Mouse (Mus musculus): Measurements from ENCODE around the gene Lifr. TPM values are rescaled to one million over a fixed set of nuclear protein-coding genes. Genes with fewer than 3 reads are reported as not detected.
A peak's percentile ranks its signal among the peaks of the same experiment; 100 is the strongest.

Lifr gene
- total and polyA plus RNA-seq, 2 experiments from 2014 or later, result 14.9 to 24.0 TPM

DNA sequence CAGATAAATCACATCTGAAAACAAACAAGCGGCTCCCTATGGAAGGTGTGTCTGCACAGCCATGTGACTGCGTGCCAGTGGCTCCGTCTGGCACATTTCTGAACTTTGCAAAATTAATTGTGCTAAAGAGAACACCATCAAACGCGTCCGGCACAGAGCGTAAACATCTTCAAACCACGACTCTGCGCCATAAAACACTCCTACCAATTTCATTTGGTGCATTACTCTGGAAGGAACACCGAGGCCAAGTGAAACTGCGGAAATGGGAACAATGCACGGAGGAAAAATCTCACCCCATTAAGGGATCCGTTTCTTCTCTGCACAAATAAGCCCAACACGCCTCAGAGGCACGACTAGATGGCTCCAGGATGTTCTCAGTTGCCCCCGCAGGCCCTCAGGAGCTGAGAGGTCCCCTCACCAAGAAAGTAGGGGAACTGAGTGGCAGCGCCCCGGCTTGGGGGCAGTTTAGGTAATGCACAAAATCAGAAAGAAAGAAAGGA, 38.3 kb downstream of the Lifr start:
- H3K9ac ChIP-seq (replicated peaks; ENCODE audit: low read depth, low read length), result peak overlapping the region; percentile 89
- peak overlapping the region; percentile 91 for H3K4me3 ChIP-seq (ENCODE audit: low read depth, low read length)
- H3K9me3 ChIP-seq (replicated peaks; ENCODE audit: control insufficient read depth, low read length), result no peaks in the 10 kb centered on the region
- peak; percentile 49 for DNase-seq (ENCODE audit: low spot score)
- WGBS, result 1% methylated on average over 18 of the region's 18 CpGs
- TF ChIP-seq EP300 (IDR thresholded peaks at IDR 0.05; ENCODE audit: low read depth) (peak; percentile 68; the same call in 1 of the 2 replicates), CTCF (IDR thresholded peaks at IDR 0.05; ENCODE audit: low read depth) (no peak)
- H3K27ac ChIP-seq (ENCODE audit: low read depth), result peak overlapping the region; percentile 92
- H3K27me3 ChIP-seq (ENCODE audit: control insufficient read depth, insufficient read depth, low read length), result no peaks in the 10 kb centered on the region
- H3K36me3 ChIP-seq (replicated peaks; ENCODE audit: control insufficient read depth, insufficient read depth, low read length), result no peaks in the 10 kb centered on the region
- peaks cover 22% of the 10 kb centered on the region for H3K4me1 ChIP-seq (ENCODE audit: control insufficient read depth, insufficient read depth)
- ATAC-seq (ENCODE audit: insufficient read depth, low read depth), result no peak
- H3K4me2 ChIP-seq (ENCODE audit: low read depth, low read length), result peak overlapping the region; percentile 80

- Histone ChIP-seq H3K4me1 (ENCODE audit: control insufficient read depth, insufficient read depth) (peaks cover 27% of the 10 kb centered on the region), H3K4me3 (ENCODE audit: low read depth, low read length) (peak overlapping the region; percentile 91), H3K4me2 (ENCODE audit: low read depth, low read length) (peak overlapping the region; percentile 80), H3K27me3 (ENCODE audit: control insufficient read depth, insufficient read depth, low read length) (no peaks in the 10 kb centered on the region), H3K27ac (ENCODE audit: low read depth) (peak overlapping the region; percentile 92), H3K9me3 (replicated peaks; ENCODE audit: control insufficient read depth, low read length) (no peaks in the 10 kb centered on the region), H3K36me3 (replicated peaks; ENCODE audit: control insufficient read depth, insufficient read depth, low read length) (no peaks in the 10 kb centered on the region), H3K9ac (replicated peaks; ENCODE audit: low read depth, low read length) (peak overlapping the region; percentile 89)
- under 1% methylated on average over 75 of the region's 116 CpGs for WGBS
- ATAC-seq (ENCODE audit: insufficient read depth, low read depth) (peak; percentile 92), DNase-seq (ENCODE audit: low spot score) (peak; percentile 91)
- no peak for TF ChIP-seq CTCF (IDR thresholded peaks at IDR 0.05; ENCODE audit: low read depth)
- TF ChIP-seq EP300 (IDR thresholded peaks at IDR 0.05; ENCODE audit: low read depth), result no peak
Observed at GRCm38 (mm10) chr15:7129127-7129943, 38.9 kb downstream of the Lifr start.

GRCm38 (mm10) chr15:7129944-7130287, 39.5 kb downstream of the Lifr start:
- no peak for TF ChIP-seq CTCF (IDR thresholded peaks at IDR 0.05; ENCODE audit: low read depth)
- no peak for TF ChIP-seq EP300 (IDR thresholded peaks at IDR 0.05; ENCODE audit: low read depth)
- H3K4me2 ChIP-seq (ENCODE audit: low read depth, low read length), result peak overlapping the region; percentile 80
- no peak for ATAC-seq (ENCODE audit: insufficient read depth, low read depth)
- H3K4me3 ChIP-seq (ENCODE audit: low read depth, low read length), result peak overlapping the region; percentile 91
- no peak for DNase-seq (ENCODE audit: low spot score)
- no peaks in the 10 kb centered on the region for H3K9me3 ChIP-seq (replicated peaks; ENCODE audit: control insufficient read depth, low read length)
- no peaks in the 10 kb centered on the region for H3K27me3 ChIP-seq (ENCODE audit: control insufficient read depth, insufficient read depth, low read length)
- peak overlapping the region; percentile 89 for H3K9ac ChIP-seq (replicated peaks; ENCODE audit: low read depth, low read length)
- H3K27ac ChIP-seq (ENCODE audit: low read depth), result peak overlapping the region; percentile 92
- 0% methylated on average over 16 of the region's 16 CpGs for WGBS
- no peaks in the 10 kb centered on the region for H3K36me3 ChIP-seq (replicated peaks; ENCODE audit: control insufficient read depth, insufficient read depth, low read length)
- H3K4me1 ChIP-seq (ENCODE audit: control insufficient read depth, insufficient read depth), result peaks cover 27% of the 10 kb centered on the region

DNA sequence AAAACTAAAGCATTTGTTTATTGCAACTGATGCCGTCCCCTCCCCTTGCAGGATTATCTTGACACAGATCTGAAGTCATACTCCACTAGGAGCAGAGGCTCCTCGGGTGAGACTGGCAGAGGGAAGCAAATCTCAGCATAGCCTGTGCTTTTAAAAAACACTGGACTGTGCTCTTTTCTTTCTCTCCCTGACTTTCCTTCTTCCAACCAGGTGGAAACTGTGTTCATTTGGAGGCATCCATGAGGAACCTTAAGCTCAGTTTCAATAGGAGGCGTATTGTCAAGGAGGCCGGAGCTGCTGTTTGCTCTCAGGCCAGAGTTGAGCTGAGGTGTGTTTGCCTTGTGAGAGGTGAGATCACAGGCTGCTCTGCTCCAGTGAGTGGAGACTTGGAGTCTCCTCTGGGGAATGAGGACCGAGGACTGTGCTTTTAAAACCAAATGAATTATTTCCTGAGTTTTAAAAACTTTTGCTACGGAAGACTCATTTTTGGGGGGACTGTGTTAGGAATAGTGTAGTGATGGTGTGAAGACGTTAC, 40.3 kb downstream of the Lifr start:
- Histone ChIP-seq H3K9me3 (replicated peaks; ENCODE audit: control insufficient read depth, low read length) (no peaks in the 10 kb centered on the region), H3K36me3 (replicated peaks; ENCODE audit: control insufficient read depth, insufficient read depth, low read length) (no peaks in the 10 kb centered on the region), H3K4me1 (ENCODE audit: control insufficient read depth, insufficient read depth) (peaks cover 27% of the 10 kb centered on the region), H3K27me3 (ENCODE audit: control insufficient read depth, insufficient read depth, low read length) (no peaks in the 10 kb centered on the region), H3K9ac (replicated peaks; ENCODE audit: low read depth, low read length) (peak overlapping the region; percentile 89; the same call in 1 of the 2 replicates), H3K4me3 (ENCODE audit: low read depth, low read length) (peak overlapping the region; percentile 91), H3K27ac (ENCODE audit: low read depth) (no peak overlapping the region), H3K4me2 (ENCODE audit: low read depth, low read length) (peak overlapping the region; percentile 80)
- no peak for DNase-seq (ENCODE audit: low spot score)
- ATAC-seq (ENCODE audit: insufficient read depth, low read depth), result no peak
- TF ChIP-seq CTCF (IDR thresholded peaks at IDR 0.05; ENCODE audit: low read depth) (no peak), EP300 (IDR thresholded peaks at IDR 0.05; ENCODE audit: low read depth) (no peak)
- WGBS, result 40% methylated on average over 7 of the region's 7 CpGs

GRCm38 (mm10) chr15:7132741-7133140, 42.3 kb downstream of the Lifr start:
- no peak for TF ChIP-seq EP300 (IDR thresholded peaks at IDR 0.05; ENCODE audit: low read depth)
- TF ChIP-seq CTCF (IDR thresholded peaks at IDR 0.05; ENCODE audit: low read depth), result peak; percentile 28; the same call in 1 of the 2 replicates
- H3K4me1 ChIP-seq (ENCODE audit: control insufficient read depth, insufficient read depth), result peaks cover 34% of the 10 kb centered on the region
- no peak overlapping the region for H3K27ac ChIP-seq (ENCODE audit: low read depth)
- DNase-seq (ENCODE audit: low spot score) (no peak), ATAC-seq (ENCODE audit: insufficient read depth, low read depth) (no peak)
- H3K36me3 ChIP-seq (replicated peaks; ENCODE audit: control insufficient read depth, insufficient read depth, low read length), result no peaks in the 10 kb centered on the region
- no peak overlapping the region for H3K4me2 ChIP-seq (ENCODE audit: low read depth, low read length)
- H3K9me3 ChIP-seq (replicated peaks; ENCODE audit: control insufficient read depth, low read length), result no peaks in the 10 kb centered on the region
- no peak overlapping the region for H3K9ac ChIP-seq (replicated peaks; ENCODE audit: low read depth, low read length)
- no peaks in the 10 kb centered on the region for H3K27me3 ChIP-seq (ENCODE audit: control insufficient read depth, insufficient read depth, low read length)
- H3K4me3 ChIP-seq (ENCODE audit: low read depth, low read length), result no peak overlapping the region
- 65% methylated on average over 13 of the region's 13 CpGs for WGBS
